Mouse (Mus musculus) urinary bladder, postnatal 36 days (tissue): ENCODE results near the gene Abcc4.
"Not testable (repeated sequence)": the region's sequence is repeated elsewhere in the genome, so short reads cannot be mapped to it uniquely, and the experiment has no call there.

Source experiments
- DNase-seq, 2 experiments: peaks; one replicate each; pipeline ENCODE4 v3.0.0; 2022; ENCODE audit warnings: low spot score in 2 of 2, mixed read lengths in 1 of 2

Abcc4 gene

DNA sequence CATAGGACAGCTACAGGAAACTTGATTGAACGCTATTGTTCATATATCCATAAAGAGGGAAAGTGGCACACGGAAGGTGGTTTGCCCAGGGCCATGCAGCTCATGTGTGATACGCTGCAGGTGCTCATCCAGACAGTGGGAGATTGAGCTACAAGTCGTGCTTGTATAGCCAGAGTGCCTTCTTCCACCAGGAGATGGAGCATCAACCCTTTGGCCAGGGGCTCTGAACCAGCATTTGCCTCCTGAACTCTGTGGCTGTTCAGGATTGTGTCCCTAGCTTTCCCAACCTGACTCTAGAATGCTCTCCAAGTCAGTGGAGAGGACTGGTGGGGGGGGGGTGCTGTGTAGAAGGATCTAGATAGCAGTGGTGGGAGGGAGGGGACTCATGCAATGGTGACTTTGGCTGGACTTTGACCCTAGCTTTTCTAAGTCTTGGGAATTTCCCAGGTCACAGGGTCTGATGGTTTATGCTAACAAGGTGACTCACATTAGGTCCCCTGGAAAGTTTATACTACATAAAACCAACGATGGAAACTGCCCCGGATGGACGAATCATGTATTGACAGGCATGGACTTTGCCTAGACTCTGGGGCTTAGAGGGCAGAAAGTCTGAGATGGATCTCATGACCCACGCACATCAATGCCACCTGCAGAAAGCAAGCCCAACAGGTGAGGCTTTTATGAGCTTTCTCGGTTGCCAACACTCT, 27.6 kb downstream of the Abcc4 start:
- DNase-seq = no peak

DNA sequence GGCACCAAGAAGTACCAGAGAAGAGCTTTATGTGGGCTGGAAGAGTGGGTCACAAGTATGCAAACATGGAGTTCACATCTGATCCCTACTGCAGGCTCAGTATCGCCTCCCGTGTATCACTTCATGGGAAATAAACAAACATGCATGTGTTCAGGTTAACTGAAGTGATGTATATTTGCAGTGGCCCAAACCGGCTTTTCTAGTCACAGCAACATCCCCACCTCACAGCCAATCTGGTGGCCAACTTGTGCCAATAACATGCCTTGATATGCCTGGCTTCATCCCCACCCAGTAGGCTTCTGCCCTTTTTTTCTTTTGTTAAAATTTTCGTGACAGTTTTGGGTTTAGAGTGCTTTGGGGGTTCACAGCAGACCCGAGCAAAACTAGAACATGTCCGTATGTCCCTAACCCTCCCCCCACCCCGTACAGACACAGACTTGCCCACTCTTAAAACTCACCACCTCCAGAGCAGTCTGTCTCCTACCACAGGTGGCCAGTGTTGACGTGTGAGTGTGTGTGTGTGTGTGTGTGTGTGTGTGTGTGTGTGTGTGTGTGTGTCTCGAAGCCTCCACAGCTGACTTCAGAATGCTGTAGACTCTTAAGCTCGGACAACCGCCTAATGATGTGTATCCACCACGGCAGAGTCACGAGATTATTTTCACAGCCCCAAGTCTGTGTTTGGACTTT, 29.6 kb downstream of the Abcc4 start:
- DNase-seq = peak; percentile 46 to 61

DNA sequence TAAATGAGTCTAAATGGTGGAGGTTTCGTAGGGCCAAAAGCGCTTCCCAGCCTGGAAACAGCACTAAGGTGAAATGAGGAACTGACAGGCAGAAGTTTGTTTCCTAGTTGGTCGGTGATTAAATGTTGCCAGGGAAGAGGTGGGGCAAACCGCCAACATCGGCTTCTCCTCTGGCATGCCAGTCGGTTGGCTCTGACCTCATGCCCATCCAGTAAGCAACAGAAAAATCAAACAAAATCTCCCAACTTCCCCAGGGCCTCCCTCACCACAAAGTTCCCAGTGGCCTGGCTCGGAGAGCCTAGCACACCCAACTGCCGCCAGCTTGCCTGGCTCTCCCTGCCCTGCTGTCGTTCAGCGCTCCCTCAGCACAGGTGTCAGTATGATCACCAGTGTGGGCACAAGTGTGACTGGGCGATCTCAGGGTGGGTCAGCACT, 31.3 kb downstream of the Abcc4 start:
- DNase-seq = peak in 1 of 2 experiments; percentile 54

DNA sequence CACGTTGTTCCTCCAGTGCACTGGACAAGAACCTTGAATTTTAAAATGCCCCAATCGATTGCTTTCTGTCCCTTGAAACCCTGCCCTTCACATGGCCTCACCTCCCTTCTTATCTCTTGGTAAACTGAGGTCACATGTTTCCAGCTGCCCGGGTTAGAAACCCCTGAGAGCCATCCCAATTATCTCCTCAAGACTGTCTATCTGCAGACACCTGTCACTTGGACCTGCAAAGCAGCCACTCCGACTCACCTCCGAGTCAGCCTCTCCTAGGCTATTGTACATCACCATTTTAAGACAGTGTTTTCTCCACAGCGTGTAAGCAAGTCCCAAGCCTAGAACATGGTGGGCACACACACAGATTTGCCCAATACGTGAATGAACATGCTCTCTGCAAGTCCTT, 31.8 kb downstream of the Abcc4 start:
- no peak for DNase-seq

DNA sequence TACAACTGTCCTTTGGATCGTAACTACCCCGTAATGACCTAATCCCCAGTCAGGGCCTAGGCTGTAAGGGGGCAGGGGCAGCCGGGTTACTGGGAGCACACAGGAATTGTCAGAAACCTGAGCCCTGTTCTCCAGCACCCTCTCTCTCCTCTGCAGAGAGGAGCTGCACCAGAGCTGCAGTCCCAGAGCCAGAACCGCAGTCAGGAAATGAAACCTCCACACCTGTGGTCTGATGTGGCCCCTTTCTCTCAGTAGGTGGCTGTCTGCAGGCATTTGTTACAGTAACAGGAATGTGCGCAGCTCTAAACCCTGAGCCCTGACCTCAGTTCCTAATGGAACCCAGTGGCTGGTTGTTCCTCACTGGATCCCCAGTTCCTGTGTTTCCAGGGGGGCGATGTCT, 32.5 kb downstream of the Abcc4 start:
- no peak for DNase-seq

DNA sequence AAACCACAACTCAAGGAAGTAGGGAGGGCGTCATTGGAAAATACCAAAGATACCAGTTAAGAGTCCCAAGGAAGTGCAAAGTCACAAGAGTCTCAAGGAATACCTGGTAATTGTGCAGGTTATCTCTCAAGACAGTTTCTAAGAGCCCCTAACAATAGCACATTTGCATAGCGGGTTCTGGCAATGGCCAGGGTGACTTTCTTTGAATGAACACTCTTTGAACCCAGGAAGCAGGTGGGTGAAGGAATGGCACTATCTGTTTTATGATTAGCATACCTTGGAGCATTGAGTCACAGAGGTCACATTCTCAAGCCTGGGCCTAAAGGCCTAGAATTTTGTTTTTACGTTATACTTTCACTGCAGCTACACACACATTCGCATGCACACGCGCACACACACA, 33.1 kb downstream of the Abcc4 start:
- not testable (repeated sequence) for DNase-seq

DNA sequence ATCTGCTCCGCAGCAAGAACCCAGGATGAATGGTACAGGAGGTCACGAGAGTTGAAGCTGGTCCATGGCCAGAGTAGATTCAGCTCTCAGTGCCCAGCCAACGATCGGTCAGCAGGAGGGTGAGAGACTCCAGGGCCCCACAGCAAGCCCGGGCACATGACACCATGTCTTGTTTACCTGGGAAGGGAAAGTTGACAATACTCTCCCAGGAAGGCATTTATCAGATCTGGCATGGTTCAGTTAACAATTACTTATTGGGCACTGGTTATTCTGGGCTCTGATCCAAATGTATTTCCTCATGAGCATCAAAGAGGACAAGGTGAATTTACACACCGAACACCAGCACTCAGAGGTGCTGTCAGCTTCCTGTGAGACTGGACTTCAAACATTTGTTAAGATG, 38.5 kb downstream of the Abcc4 start:
- DNase-seq = peak; percentile 54 to 60

DNA sequence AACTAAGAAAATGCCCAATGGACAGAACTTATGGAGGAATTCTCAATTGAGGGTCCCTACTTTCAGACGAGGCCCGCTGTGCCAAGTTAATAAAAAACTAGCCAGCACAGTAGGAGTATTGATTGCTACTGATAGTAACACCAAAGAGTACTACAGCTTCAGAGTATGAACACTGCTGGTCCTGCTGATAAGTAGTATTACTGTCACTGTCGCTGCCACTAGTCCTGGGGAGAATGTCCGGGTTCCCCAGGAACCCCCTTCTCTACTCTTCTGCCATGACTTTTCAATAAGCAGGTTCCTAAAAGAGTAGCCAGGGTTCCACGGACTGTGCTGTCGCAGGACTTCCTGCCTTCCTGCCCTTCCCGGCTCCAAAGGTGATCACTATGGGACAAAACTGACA, 41.4 kb downstream of the Abcc4 start:
- no peak for DNase-seq

DNA sequence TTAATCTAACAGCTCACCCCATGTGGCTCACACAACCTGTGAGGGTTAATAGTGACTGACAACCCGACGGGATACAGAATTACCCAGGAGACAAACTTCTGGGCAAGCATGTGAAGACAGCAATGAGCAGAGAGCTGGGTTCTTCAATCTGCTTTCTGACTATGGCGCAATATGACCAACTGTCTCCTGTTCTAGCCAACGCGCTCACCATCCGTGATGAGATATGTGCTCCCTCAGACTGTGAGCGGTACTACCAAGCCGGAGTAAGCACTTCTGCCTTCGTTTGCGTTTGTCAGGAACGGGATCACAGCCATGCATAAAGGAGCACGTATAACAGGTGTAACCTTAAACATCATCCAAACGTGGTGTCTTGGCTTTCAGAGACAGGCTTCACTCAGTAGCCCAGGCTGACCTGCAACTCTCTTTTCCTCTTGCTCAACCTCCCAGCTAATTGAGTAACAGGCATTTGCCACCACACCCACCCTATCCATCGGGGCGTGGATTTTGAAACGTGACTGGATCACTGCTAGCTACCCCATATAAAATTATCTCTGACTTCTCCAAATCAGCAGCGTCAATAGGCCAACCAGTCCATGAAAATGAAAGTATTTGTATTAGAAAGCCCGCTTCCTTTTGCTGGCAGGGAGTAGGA, 43.3 kb downstream of the Abcc4 start:
- no peak for DNase-seq

DNA sequence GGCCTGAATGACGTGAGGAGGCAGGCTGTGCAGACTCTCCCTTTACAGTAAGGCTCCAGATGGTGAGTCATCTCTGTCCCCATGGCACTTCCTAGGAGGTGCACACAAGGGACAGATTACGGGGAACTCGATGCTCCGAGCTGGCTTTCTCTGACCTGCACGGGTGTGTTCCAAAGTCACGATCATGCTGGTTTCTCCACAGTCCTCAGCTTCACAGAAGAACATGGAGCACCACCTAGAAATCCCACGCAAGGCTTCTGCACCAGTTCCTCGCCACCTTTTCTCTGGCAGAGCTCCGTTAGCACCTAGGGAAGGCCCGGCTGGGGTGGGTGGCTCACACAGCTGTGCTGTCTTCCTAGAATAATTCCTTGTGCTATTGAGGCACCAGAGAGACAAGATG, 43.9 kb downstream of the Abcc4 start:
- no peak for DNase-seq

DNA sequence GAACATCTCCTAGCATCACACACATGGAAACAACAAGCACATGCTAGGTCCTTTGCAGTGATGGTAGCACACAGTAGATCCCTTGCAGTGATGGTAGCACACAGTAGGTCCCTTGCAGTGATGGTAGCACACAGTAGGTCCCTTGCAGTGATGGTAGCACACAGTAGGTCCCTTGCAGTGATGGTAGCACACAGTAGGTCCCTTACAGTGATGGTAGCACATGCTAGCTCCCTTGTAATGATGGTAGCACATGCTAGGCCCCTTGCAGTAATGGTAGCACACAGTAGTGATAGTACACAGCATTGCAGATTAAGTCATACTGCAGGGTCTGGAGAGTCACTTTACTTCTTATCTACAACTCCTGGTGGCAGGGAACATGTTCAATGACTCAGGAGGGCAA, 46.8 kb downstream of the Abcc4 start:
- DNase-seq = no peak

DNA sequence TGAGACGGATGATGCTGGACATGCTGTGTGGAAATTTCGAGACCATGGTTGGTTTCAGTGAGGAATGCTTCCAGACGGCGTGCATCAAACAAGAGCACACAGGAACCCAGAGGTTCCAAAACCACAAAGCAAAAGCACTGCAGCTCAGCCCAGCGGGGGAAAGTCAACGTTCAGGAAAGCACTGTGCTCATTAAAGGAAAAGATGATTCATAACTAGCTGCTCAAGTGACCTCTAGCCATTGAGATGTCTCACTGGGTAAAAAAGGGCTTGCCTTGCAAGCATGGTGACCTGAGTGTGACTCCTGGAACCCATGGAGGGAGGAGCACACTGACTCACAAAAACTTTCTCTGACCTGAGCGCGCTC, 47.7 kb downstream of the Abcc4 start:
- no peak for DNase-seq

DNA sequence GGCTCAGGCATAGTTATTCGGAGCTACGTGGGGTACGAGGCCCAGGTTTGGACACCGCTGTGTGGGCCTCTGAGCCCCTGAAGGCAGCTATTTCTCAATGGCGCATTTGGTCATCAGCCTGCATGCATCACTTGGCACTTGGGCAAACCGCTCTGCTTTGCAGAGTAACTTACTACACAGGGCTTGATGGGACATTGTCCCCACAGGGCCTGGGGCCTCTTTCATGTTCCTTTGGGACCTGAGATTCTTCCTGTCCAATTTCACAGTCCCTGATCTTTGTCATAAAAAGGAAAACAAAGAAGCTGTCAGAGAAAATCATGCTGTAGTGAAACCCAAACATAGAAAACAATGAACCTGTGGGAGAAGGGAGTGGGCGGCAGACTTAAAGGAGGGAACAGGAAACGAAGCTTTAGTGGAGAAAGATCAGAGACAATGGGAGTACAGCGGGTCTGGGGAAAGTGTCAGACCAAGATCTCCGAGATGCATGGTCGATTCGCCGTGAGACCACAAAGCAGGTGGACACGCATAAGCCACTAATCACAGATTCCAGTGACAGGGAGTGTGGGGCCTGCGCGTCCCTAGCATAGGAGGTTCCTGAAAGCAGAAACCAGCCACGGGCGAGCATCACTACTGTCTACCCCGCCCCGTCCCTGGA, 48.2 kb downstream of the Abcc4 start:
- no peak for DNase-seq

DNA sequence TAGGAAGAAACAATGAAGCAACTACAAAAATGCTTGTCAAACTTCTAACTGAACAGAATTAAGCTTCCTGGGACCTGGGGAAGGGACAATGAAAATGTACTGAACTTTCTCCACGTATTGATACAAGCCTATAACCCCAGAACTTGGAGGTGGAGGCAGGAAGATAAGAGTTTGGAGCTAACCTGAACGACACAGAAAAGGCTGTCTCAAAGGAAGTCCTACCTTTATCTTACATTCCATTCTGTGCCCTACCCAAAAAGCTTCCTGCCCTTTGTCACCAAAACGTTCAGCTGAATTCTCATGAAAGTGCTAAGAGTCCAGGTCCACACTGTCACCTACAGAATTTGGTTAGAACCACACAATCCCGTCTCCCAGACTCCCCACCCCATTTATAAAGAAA, 48.8 kb downstream of the Abcc4 start:
- DNase-seq = no peak

DNA sequence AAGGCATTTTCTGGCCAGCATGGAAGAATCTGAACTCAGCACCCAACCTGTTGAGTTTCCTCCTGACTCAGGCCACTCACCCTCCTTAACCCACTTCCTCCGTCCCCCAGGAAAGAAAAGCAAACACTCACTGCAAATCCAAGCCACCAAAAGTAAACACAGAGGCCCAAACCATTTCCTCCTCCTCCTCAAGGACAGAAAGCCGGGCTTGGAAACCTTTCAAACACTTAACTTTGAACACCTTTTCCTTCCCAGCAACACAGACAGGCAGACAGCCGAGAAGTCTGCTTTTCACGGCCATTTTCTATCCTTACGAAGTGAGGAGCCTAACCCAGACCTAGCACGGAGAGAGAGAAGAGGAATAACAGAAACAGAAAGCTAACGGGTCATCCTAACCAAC, 50.0 kb downstream of the Abcc4 start:
- DNase-seq = no peak

DNA sequence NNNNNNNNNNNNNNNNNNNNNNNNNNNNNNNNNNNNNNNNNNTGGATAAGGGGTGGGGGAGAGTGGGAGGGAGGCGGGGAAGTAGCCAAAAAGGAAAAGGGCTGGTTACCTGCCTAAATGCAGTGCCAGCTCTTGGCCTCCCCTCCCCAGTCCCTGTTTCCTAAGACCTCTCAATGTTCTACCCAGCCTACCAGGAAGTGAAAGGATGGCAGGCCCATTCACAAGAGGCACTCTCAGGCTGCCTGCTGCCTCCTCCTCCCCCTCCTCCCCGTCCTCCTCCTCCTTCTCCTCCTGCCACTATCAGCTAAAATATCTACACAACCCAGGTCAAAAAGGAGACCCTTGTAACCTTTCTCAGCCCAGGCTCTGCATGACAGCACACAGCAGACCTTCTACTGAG, 51.1 kb downstream of the Abcc4 start:
- no peak for DNase-seq

DNA sequence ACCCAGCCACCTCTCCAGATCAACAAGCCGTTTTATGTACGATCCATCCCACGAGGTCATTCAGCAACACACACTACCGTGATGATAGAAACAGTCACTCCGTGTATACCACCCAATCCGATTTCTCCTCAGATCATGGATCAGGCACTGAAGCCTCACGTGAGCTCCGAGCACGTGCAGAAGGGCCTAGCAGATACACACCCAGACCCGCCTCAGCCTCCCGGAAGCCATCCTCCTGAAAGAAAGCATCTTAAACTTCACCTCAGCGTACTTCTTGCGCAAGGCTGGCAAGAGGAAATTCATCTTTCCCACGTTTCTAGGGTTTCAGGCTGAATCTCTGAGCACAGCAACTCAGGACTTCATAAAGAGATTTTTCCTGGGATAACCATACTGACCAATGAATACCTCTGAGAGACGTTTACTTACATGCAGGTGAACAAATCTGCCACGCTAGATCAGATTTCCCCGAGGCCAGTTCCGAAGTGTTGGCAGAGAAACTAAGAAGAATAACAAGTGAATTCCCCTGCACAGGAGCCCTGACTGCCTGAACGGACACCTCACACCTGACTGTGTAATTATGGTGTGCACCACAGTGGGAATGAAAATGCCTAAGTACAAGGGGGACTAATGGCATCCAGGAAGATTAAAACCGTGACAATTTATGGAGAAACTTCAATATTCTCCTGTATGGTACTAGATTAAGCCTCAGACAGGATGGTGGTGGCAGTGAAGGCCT, 54.1 kb downstream of the Abcc4 start:
- DNase-seq = no peak

DNA sequence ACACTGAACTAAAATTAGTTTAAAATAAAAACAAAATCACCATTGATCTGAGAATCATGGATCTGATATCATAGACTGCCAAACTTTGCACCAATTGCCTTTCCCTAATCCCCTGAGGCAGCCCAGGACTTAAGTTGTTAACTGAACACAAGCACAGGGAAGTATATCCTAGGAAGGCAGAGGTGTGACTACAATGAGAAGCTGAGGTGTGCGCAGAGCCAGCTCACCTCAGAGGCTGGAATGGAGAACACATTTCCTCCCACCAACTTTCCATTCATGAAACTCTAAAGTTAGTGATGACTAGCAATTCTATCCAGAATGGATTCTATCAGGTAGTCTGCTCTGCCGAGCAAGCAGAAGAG, 56.1 kb downstream of the Abcc4 start:
- DNase-seq = no peak

DNA sequence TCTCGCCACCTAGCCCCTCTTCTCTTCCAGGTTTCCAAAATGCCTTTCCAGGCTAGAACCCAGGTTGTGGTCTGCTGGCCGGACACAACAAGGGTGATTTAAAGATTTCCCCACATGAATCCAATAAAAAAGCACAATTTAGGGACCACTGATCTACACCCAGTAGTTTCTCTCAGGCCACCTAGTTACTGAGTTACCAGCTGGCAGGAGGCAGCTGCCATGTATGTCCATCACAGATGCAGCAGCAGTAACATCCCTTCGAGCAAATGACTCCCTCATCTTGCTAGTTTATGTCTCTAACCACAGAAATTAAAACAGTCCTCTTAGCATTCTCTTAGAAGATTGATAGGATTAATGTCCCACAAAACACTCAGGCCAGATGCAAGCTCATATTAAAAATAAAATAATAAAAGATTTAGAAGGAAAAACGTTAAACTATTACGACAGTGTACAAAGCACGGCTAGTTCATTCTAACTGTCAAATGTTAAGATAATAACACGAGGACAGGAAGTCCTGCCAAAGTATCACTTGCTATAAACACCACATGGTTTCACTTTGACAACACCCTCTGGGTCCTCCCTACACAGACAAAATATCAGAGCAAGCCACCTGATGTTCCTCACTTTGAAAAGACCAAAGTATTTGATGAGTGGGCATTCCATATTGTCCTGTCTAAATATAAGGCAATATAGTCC, 56.7 kb downstream of the Abcc4 start:
- no peak for DNase-seq

DNA sequence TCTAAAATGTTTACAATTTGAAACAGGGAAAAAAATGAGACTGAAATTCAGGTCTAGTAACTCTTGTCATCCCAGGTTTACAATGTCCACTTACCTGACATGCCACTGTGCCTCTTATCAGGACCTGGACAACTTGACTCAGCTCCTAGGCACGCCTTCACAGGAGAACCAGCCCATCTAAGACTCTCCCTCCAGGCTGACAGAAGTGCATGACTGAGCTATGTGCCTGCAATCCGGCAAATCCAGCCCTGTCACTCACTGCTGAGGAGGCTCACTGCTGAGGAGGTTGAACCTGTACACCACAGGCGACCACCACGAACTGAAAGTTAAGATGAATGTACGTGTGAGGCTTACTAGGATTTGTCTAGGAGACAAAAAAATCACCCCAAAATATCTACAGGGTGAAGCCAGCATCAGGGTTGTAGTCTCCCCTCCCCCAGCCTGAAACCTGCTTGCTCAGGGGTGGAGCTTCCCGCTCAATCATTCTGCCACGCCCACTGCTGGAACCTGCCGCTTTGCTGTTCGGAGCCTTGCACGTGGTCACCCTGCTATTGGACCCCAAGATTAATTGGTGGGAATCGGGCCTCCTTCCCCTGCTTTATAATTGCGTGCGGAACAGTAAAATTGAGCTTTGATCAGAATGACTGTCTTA, 63.0 kb downstream of the Abcc4 start:
- DNase-seq = peak in 1 of 2 experiments; percentile 44

DNA sequence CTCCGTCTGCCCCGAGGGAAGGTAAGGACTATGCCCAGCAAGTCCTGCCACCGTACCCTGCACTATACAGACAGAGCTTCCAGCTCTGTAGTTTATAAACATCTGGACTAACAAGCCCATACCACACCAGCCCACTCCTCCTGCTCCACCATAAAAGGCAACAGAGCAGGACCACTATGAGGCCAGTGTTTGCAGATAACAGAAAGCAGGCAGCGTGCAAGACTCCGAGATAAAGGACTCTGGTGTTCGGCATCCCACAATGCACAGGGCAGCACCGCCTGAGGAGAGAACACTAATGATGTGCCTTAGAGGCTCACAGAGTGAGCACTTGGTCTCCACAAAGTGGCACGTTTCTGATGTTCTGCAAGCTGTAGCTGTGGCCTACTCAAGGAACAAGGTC, 63.9 kb downstream of the Abcc4 start:
- no peak for DNase-seq
